Mouse (Mus musculus): Measurements from ENCODE around the gene Mvb12b.

DNA sequence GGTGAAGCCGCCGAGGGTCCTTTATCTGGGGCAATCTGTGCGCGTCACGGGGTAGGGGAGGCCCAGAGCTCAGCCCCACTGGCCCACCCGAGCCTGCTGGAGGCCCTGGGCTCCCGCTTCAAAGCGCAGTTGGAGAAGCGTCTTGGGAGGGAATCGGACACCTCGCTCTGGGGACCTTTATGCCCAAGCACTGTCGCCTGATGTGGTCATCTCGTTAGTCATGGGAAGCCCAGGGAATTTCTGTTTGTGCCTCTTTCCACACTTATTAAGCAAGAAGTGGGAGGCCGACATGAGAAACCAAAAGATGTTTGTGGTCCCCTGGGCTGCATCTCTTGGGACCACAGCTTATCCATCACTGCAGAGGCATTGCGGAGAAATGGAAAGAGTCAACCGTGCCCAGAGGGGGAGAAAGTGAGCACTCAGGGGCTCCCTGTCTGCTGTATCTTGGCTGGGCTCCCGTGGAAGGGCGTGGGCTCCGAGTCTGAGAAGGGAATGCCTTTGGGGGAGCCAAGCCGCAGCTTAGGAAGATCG, 169.9 kb downstream of the Mvb12b start:
- TF ChIP-seq CTCF (IDR thresholded peaks at IDR 0.05; ENCODE audit: insufficient read depth, low read length) (no peak), POLR2A (IDR thresholded peaks at IDR 0.05; ENCODE audit: borderline replicate concordance, extremely low read depth, low read depth, low read length) (no peak)
